18 mouse cellular contexts compared by ENCODE assay signal in genomic region chr12:30049818-30050217, GRCm38 (mm10).
DNase-seq lines count a peak whose midpoint lies in the region; ATAC-seq lines count a peak whose summit lies in the region.
"Had no signal": no experiment of that assay in that cellular context is flagged by ENCODE, and none has a peak within 500 bp of the region (broad histone marks: within the 10 kb centered on the region; RNA-seq: fewer than 3 reads in every experiment).

No protein-coding gene starts in this region.

- no peaks in the 10 kb centered on the region for H3K4me1 ChIP-seq in forebrain, embryonic 13.5 days
- H3K4me1 ChIP-seq in forebrain, embryonic 14.5 days (ENCODE audit: control insufficient read depth, insufficient read depth, low read length), result no peaks in the 10 kb centered on the region
- H3K4me1 ChIP-seq in heart, embryonic 13.5 days, result no peaks in the 10 kb centered on the region
- H3K4me1 ChIP-seq in heart, embryonic 11.5 days (ENCODE audit: control insufficient read depth, insufficient read depth, low read length), result no peaks in the 10 kb centered on the region
- H3K4me1 ChIP-seq: embryonic facial prominence, embryonic 13.5 days; forebrain, embryonic 10.5 days; hindbrain, embryonic 15.5 days; liver, embryonic 12.5 days; midbrain, embryonic 12.5 days had no signal

- no peak for DNase-seq in forebrain, embryonic 14.5 days (ENCODE audit: low spot score)
- DNase-seq in testis, postnatal 10 days (ENCODE audit: low spot score), result peak; percentile 19
- DNase-seq in testis, postnatal 14 days (ENCODE audit: low spot score), result no peak
- no peak for DNase-seq in B cell, adult 2 months
- DNase-seq: gastrocnemius, postnatal 36 days had no signal

- ATAC-seq in forebrain, embryonic 13.5 days, result 0 out of 2 replicates have a peak, but pooled peaks have one; percentile 16
- no peak for ATAC-seq in forebrain, embryonic 14.5 days
- no peak for ATAC-seq in heart, embryonic 13.5 days (ENCODE audit: extremely low read depth, insufficient number of reproducible peaks, low FRiP score, low TSS enrichment)
- ATAC-seq in heart, embryonic 11.5 days (replicated peaks; ENCODE audit: insufficient number of reproducible peaks, low FRiP score, low TSS enrichment), result no peak
- ATAC-seq: CD4-positive, CD25-positive, alpha-beta regulatory T cell, adult 4 months; intestine, embryonic 16.5 days; liver, embryonic 12.5 days; liver, postnatal 0 days had no signal

- WGBS in forebrain, embryonic 13.5 days, result 85% methylated on average over 9 of the region's 9 CpGs
- 85% methylated on average over 9 of the region's 9 CpGs for WGBS in forebrain, embryonic 14.5 days
- 62% methylated on average over 9 of the region's 9 CpGs for WGBS in heart, embryonic 13.5 days
- 66% methylated on average over 9 of the region's 9 CpGs for WGBS in heart, embryonic 11.5 days (ENCODE audit: insufficient replicate concordance)

- H3K4me3 ChIP-seq in forebrain, embryonic 13.5 days, result no peak overlapping the region
- no peak overlapping the region for H3K4me3 ChIP-seq in forebrain, embryonic 14.5 days (ENCODE audit: low read depth, low read length)
- H3K4me3 ChIP-seq in heart, embryonic 13.5 days, result no peak overlapping the region
- no peak overlapping the region for H3K4me3 ChIP-seq in heart, embryonic 11.5 days (ENCODE audit: low read depth, low read length)
- H3K4me3 ChIP-seq: embryonic facial prominence, embryonic 13.5 days; forebrain, embryonic 10.5 days; gastrocnemius, adult 2 months; hindbrain, embryonic 15.5 days; liver, embryonic 12.5 days; midbrain, embryonic 12.5 days had no signal

- no peaks in the 10 kb centered on the region for H3K27me3 ChIP-seq in forebrain, embryonic 13.5 days
- no peaks in the 10 kb centered on the region for H3K27me3 ChIP-seq in forebrain, embryonic 14.5 days (replicated peaks; ENCODE audit: control insufficient read depth, insufficient read depth, low read length)
- H3K27me3 ChIP-seq in heart, embryonic 13.5 days (replicated peaks), result peaks cover 12% of the 10 kb centered on the region
- 0 out of 2 replicates have a peak, but pooled peaks cover 4% of the 10 kb centered on the region for H3K27me3 ChIP-seq in heart, embryonic 11.5 days (ENCODE audit: control insufficient read depth, insufficient read depth, low read length)
- H3K27me3 ChIP-seq: hindbrain, embryonic 15.5 days; liver, embryonic 12.5 days; midbrain, embryonic 12.5 days had no signal

- H3K36me3 ChIP-seq in forebrain, embryonic 13.5 days (ENCODE audit: poor library complexity, severe bottlenecking), result no peaks in the 10 kb centered on the region
- no peaks in the 10 kb centered on the region for H3K36me3 ChIP-seq in forebrain, embryonic 14.5 days (ENCODE audit: control insufficient read depth, insufficient read depth, low read length)
- H3K36me3 ChIP-seq in heart, embryonic 13.5 days, result no peaks in the 10 kb centered on the region
- no peaks in the 10 kb centered on the region for H3K36me3 ChIP-seq in heart, embryonic 11.5 days (ENCODE audit: control insufficient read depth, insufficient read depth, low read length)
- H3K36me3 ChIP-seq: embryonic facial prominence, embryonic 13.5 days; forebrain, embryonic 10.5 days; hindbrain, embryonic 15.5 days; liver, embryonic 12.5 days; midbrain, embryonic 12.5 days had no signal

- no peak overlapping the region for H3K4me2 ChIP-seq in forebrain, embryonic 13.5 days
- no peak overlapping the region for H3K4me2 ChIP-seq in forebrain, embryonic 14.5 days (ENCODE audit: low read length)
- no peak overlapping the region for H3K4me2 ChIP-seq in heart, embryonic 13.5 days
- H3K4me2 ChIP-seq in heart, embryonic 11.5 days, result no peak overlapping the region
- H3K4me2 ChIP-seq: embryonic facial prominence, embryonic 13.5 days; hindbrain, embryonic 15.5 days; liver, embryonic 12.5 days; midbrain, embryonic 12.5 days had no signal

- H3K27ac ChIP-seq in forebrain, embryonic 13.5 days, result no peak overlapping the region
- H3K27ac ChIP-seq in forebrain, embryonic 14.5 days (ENCODE audit: low read depth, low read length), result no peak overlapping the region
- no peak overlapping the region for H3K27ac ChIP-seq in heart, embryonic 13.5 days (replicated peaks)
- H3K27ac ChIP-seq in heart, embryonic 11.5 days (ENCODE audit: low read depth, low read length), result no peak overlapping the region
- H3K27ac ChIP-seq: embryonic facial prominence, embryonic 13.5 days; forebrain, embryonic 10.5 days; gastrocnemius, adult 2 months; hindbrain, embryonic 15.5 days; kidney, postnatal 0 days; liver, embryonic 12.5 days; midbrain, embryonic 12.5 days had no signal

- H3K9ac ChIP-seq in forebrain, embryonic 13.5 days, result no peak overlapping the region
- no peak overlapping the region for H3K9ac ChIP-seq in forebrain, embryonic 14.5 days (ENCODE audit: low read length)
- H3K9ac ChIP-seq in heart, embryonic 13.5 days, result peak overlapping the region; percentile 7; the same call in 1 of the 2 replicates
- no peak overlapping the region for H3K9ac ChIP-seq in heart, embryonic 11.5 days (ENCODE audit: low read depth, low read length)
- H3K9ac ChIP-seq: embryonic facial prominence, embryonic 13.5 days; hindbrain, embryonic 15.5 days; liver, embryonic 12.5 days; liver, postnatal 0 days; midbrain, embryonic 12.5 days had no signal

- no peaks in the 10 kb centered on the region for H3K9me3 ChIP-seq in forebrain, embryonic 13.5 days (replicated peaks)
- H3K9me3 ChIP-seq in forebrain, embryonic 14.5 days (replicated peaks; ENCODE audit: control insufficient read depth, low read length), result no peaks in the 10 kb centered on the region
- H3K9me3 ChIP-seq in heart, embryonic 13.5 days, result no peaks in the 10 kb centered on the region
- H3K9me3 ChIP-seq in heart, embryonic 11.5 days (replicated peaks; ENCODE audit: control insufficient read depth, low read length), result no peaks in the 10 kb centered on the region
- H3K9me3 ChIP-seq: embryonic facial prominence, embryonic 13.5 days; forebrain, embryonic 10.5 days; hindbrain, embryonic 15.5 days; liver, embryonic 12.5 days; midbrain, embryonic 12.5 days had no signal
